Mouse (Mus musculus) cerebellum, postnatal 36 days (tissue): Measurements from ENCODE around the gene Gm20878.
"Not testable (repeated sequence)": the region's sequence is repeated elsewhere in the genome, so short reads cannot be mapped to it uniquely, and the experiment has no call there.

Experiments used
- DNase-seq, 2 experiments: peaks; one replicate each; pipeline ENCODE4 v3.0.0; 2021 to 2022; ENCODE audit warnings: mixed read lengths in 2 of 2

Gm20878 gene

DNA sequence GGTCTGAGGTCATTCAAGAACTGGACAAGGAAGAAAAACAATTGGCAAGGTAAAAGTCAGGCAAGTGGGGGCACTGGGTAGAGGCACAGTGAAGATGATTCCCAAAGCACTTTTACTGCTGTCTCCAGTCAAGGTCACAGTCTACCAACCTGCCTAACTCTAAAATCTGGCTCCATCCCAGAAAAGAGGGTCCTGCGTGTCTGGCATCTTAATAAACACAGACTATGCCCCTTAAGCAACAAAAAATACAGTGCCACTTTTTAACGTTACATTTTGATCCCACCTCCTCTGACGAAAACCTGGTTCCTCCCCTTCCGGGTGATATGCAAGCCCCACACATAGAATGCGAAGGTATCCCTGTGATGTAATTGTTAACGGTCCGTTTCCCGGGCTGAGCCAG is at the start of gene Gm20878:
Gene Gm20878, plus strand, starts transcription at position 301 of the 400 bp plus-strand sequence.
- not testable (repeated sequence) for DNase-seq

GRCm38 (mm10) chr4:41903310-41903709 is 38.1 kb upstream of the Gm20878 start, which contains the start of gene Gm21541:
Gene Gm21541 (plus strand): TSS chr4:41903610.
- DNase-seq, result not testable (repeated sequence)

DNA sequence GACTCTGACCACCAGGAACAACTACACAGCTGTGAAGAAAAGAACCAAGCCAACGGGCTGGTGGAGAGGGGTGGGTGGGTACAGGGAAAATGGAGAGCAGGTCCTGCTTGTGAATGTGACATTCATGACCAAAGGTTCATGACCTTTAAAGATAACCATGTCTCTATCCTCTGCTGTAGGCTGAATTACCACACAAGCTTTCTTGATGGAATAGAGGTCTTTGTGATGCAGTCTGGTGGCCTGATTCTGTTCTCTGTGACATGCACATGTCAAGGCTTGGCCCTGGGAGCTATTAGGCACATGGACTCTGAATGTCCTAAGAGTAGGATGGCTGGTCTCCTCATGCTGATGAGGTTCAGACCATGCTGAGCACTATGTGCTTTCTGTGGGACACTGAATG is 24.4 kb downstream of the Gm20878 start, which contains the start of gene Fam205a4:
Gene Fam205a4, plus strand, starts transcription at position 301 of the 400 bp plus-strand sequence.
- not testable (repeated sequence) for DNase-seq
